Mouse (Mus musculus) cerebellum, adult 8-10 months (tissue): ENCODE measurements around the gene Fbxo45.

ENCODE experiments used
- DNase-seq: peaks from one replicate; pipeline ENCODE4 v3.0.0; 2022

The Fbxo45 gene

GRCm38 (mm10) chr16:32201004-32201325 lies 46.0 kb downstream of the Fbxo45 start:
- no peak for DNase-seq

- DNase-seq = no peak
Measured at GRCm38 (mm10) chr16:32200256-32201003, 46.5 kb downstream of the Fbxo45 start.

GRCm38 (mm10) chr16:32190011-32190441 lies 56.9 kb downstream of the Fbxo45 start:
- DNase-seq = no peak

- DNase-seq = no peak
Measured at GRCm38 (mm10) chr16:32189109-32189508, 57.8 kb downstream of the Fbxo45 start.

- peak; percentile 58 for DNase-seq
Measured at GRCm38 (mm10) chr16:32186056-32186455, 60.9 kb downstream of the Fbxo45 start.
